Mouse (Mus musculus) cerebellum, postnatal 14 days (tissue): Measurements from ENCODE around the gene Ankra2.

Experiments used
- DNase-seq, 2 experiments: peaks; one replicate each; pipeline ENCODE4 v3.0.0; 2021; ENCODE audit warnings: mixed read lengths in 2 of 2

Gene Ankra2

GRCm38 (mm10) chr13:98262636-98263457, at the start of gene Ankra2, which contains the start of gene Utp15:
TSS of gene Ankra2 (plus strand) at chr13:98263074.
TSS of gene Utp15 (minus strand) at chr13:98263041.
- peak; percentile 99 for DNase-seq

GRCm38 (mm10) chr13:98222848-98223247, 40.0 kb upstream of the Ankra2 start:
- DNase-seq: peak; percentile 55 to 58

- DNase-seq: no peak
These were observed 36.6 kb upstream of the Ankra2 start for GRCm38 (mm10) chr13:98226225-98226624.

- DNase-seq: no peak
These were observed 32.4 kb upstream of the Ankra2 start for GRCm38 (mm10) chr13:98230511-98230910.

- DNase-seq: no peak
These were observed 27.4 kb upstream of the Ankra2 start for GRCm38 (mm10) chr13:98235451-98235850.

- peak; percentile 83 to 89 for DNase-seq
These were observed 22.8 kb upstream of the Ankra2 start for GRCm38 (mm10) chr13:98239978-98240641.

- DNase-seq: peak; percentile 31 to 33
These were observed 21.2 kb upstream of the Ankra2 start for GRCm38 (mm10) chr13:98241531-98242282.

- peak; percentile 50 to 69 for DNase-seq
These were observed 18.1 kb upstream of the Ankra2 start for GRCm38 (mm10) chr13:98244571-98245350.

GRCm38 (mm10) chr13:98245386-98245785, 17.5 kb upstream of the Ankra2 start:
- peak; percentile 27 to 30 for DNase-seq

- no peak for DNase-seq
These were observed 13.3 kb upstream of the Ankra2 start for GRCm38 (mm10) chr13:98249594-98249993.

GRCm38 (mm10) chr13:98254921-98255320, 8.0 kb upstream of the Ankra2 start:
- DNase-seq: no peak

GRCm38 (mm10) chr13:98263458-98263987, 649 bp downstream of the Ankra2 start:
- DNase-seq: no peak

GRCm38 (mm10) chr13:98264111-98264510, 1.2 kb downstream of the Ankra2 start:
- peak in 1 of 2 experiments; percentile 7 for DNase-seq

- no peak for DNase-seq
These were observed 11.1 kb downstream of the Ankra2 start for GRCm38 (mm10) chr13:98274023-98274422.

- DNase-seq: no peak
These were observed 12.8 kb downstream of the Ankra2 start for GRCm38 (mm10) chr13:98275646-98276045.

- DNase-seq: no peak
These were observed 13.4 kb downstream of the Ankra2 start for GRCm38 (mm10) chr13:98276253-98276652.

- DNase-seq: no peak
These were observed 14.6 kb downstream of the Ankra2 start for GRCm38 (mm10) chr13:98277501-98277900.

GRCm38 (mm10) chr13:98279686-98280085, 16.8 kb downstream of the Ankra2 start, which contains the start of gene Gm21976:
TSS of gene Gm21976 (plus strand) at chr13:98279887.
- no peak for DNase-seq

GRCm38 (mm10) chr13:98280990-98281650, 18.2 kb downstream of the Ankra2 start:
- DNase-seq: no peak

GRCm38 (mm10) chr13:98290719-98291118, 27.8 kb downstream of the Ankra2 start:
- no peak for DNase-seq

GRCm38 (mm10) chr13:98291712-98292111, 28.8 kb downstream of the Ankra2 start:
- DNase-seq: no peak
